Mouse (Mus musculus): Measurements from ENCODE around the gene Rgs7bp. TPM values are rescaled to one million over a fixed set of nuclear protein-coding genes. Genes with fewer than 3 reads are reported as not detected.

Rgs7bp gene
- total and polyA plus RNA-seq, 3 experiments = 1.1 to 4.9 (median 4.3) TPM

- WGBS = 51% methylated on average over 5 of the region's 5 CpGs
- no peaks in the 10 kb centered on the region for H3K36me3 ChIP-seq (ENCODE audit: control insufficient read depth, insufficient read depth, low read length)
- no peaks in the 10 kb centered on the region for H3K79me2 ChIP-seq (replicated peaks; ENCODE audit: control insufficient read depth, insufficient read depth, low read length)
- no peak overlapping the region for H3K4me3 ChIP-seq
- TF ChIP-seq POLR2A (IDR thresholded peaks at IDR 0.05; ENCODE audit: insufficient read depth, low read depth, low read length) (no peak), EP300 (IDR thresholded peaks at IDR 0.05; ENCODE audit: insufficient read depth, low read depth, low read length) (no peak), CTCF (IDR thresholded peaks at IDR 0.05) (no peak)
- no peak overlapping the region for H3K9ac ChIP-seq (ENCODE audit: low read depth, low read length)
- DNase-seq = no peak
- H3K27ac ChIP-seq = no peak overlapping the region
- intact Hi-C loops (cut with DNase I) = no loop called here
- H3K27me3 ChIP-seq (ENCODE audit: control insufficient read depth, insufficient read depth, low read length) = no peaks in the 10 kb centered on the region
- H3K4me1 ChIP-seq (ENCODE audit: control insufficient read depth, insufficient read depth, low read length) = peaks cover 2% of the 10 kb centered on the region; the same call in 1 of the 2 replicates
Measured at GRCm38 (mm10) chr13:105002132-105002830, 52.4 kb downstream of the Rgs7bp start.

DNA sequence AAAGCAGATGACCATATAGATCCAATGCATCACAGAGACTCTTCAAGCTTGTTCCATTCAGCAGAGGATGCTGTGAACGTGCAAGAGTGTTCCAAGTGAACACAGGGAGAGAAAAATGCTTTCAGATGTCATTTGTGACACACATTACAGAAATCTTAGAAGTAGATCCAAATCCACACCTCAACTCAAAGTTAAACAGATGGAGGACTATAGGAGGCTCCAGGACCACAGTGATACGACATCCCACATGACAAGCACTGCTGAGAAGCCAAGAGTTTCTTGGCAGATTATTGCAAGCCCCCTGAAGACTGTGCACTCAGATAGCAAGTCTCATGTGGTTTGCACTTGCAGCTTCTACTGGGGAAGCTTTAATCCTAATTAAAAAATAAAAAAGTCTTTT is 53.0 kb downstream of the Rgs7bp start:
- H3K9ac ChIP-seq (ENCODE audit: low read depth, low read length) = no peak overlapping the region
- no peaks in the 10 kb centered on the region for H3K79me2 ChIP-seq (replicated peaks; ENCODE audit: control insufficient read depth, insufficient read depth, low read length)
- no peaks in the 10 kb centered on the region for H3K27me3 ChIP-seq (ENCODE audit: control insufficient read depth, insufficient read depth, low read length)
- WGBS = 69% methylated on average over 2 of the region's 2 CpGs
- no peak for DNase-seq
- no peaks in the 10 kb centered on the region for H3K36me3 ChIP-seq (ENCODE audit: control insufficient read depth, insufficient read depth, low read length)
- no peak for TF ChIP-seq POLR2A (IDR thresholded peaks at IDR 0.05; ENCODE audit: insufficient read depth, low read depth, low read length)
- TF ChIP-seq CTCF (IDR thresholded peaks at IDR 0.05) = no peak
- no peak for TF ChIP-seq EP300 (IDR thresholded peaks at IDR 0.05; ENCODE audit: insufficient read depth, low read depth, low read length)
- H3K27ac ChIP-seq = no peak overlapping the region
- intact Hi-C loops (cut with DNase I) = no loop called here
- peaks cover 2% of the 10 kb centered on the region; the same call in 1 of the 2 replicates for H3K4me1 ChIP-seq (ENCODE audit: control insufficient read depth, insufficient read depth, low read length)
- no peak overlapping the region for H3K4me3 ChIP-seq

DNA sequence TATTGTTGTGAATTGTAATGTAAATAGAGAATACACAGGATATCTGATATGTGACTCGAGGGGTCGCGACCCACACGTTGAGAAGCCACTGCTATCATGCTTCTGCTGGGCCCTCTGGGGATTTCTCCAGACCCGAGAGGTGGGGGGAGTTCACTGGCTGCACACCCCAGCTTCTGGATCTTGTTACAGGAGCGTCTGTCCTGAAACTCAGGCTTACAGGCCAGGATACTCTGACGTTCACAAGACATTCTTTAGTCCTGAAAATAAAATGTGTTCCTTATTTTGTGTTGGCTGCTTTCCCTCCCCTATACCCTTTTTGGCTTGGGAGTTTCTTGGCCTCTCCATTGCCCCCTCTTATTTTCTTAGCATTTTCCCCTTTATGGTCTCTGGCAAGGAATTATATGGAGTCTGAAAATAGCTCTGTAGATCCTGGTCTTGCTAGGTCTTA is 65.9 kb downstream of the Rgs7bp start:
- H3K4me3 ChIP-seq = no peak overlapping the region
- H3K79me2 ChIP-seq (replicated peaks; ENCODE audit: control insufficient read depth, insufficient read depth, low read length) = no peaks in the 10 kb centered on the region
- no peaks in the 10 kb centered on the region for H3K27me3 ChIP-seq (ENCODE audit: control insufficient read depth, insufficient read depth, low read length)
- 52% methylated on average over 7 of the region's 7 CpGs for WGBS
- intact Hi-C loops (cut with DNase I) = no loop called here
- H3K9ac ChIP-seq (ENCODE audit: low read depth, low read length) = no peak overlapping the region
- no peaks in the 10 kb centered on the region for H3K4me1 ChIP-seq (ENCODE audit: control insufficient read depth, insufficient read depth, low read length)
- TF ChIP-seq CTCF (IDR thresholded peaks at IDR 0.05) (no peak), POLR2A (IDR thresholded peaks at IDR 0.05; ENCODE audit: insufficient read depth, low read depth, low read length) (no peak)
- no peaks in the 10 kb centered on the region for H3K36me3 ChIP-seq (ENCODE audit: control insufficient read depth, insufficient read depth, low read length)
- no peak for DNase-seq
- H3K27ac ChIP-seq = no peak overlapping the region

DNA sequence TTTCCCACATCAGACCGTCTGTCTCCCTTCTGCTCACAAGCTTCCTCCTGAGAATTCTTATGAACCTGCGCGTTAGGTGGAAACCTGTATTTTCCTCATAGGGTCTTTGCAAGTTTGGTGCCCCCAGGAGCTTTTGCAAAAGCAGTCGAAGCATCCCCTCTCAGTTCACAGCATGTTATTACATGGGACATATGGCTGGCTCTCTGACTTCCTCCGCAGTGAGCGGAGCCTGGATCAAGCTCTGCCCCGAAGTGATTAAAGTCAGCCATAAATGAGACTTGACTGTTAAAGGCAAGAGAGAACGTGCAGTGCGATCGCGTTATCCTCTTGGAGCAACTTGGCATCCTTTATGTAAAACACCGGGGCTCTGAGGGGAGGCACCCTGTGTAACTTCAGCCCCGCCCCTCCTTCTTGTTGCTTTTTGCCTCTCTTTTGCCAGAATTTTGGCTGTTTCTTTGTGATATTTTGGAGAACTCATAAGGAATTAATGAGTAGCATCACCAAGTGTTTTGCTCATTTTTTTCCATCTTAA is 66.7 kb downstream of the Rgs7bp start:
- no peak for DNase-seq
- no peak overlapping the region for H3K4me3 ChIP-seq
- WGBS = 84% methylated on average over 13 of the region's 13 CpGs

DNA sequence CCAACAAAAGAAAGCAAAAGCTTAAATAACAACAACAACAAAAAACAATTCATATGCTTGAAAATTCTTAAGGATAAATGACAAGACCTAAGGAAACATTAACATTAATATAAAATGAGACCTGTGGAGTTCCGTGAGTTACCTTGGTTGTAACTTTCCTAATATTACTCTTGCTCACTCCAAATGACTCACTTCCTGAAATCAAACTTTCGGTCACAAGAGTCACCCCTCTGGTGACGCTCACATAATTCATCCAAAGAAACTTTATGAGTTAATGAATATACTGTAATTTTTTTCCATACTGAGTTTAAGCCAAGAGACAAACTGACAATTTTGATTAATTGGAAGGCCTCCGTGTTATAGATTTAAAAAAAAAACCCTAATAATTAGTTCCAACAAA is 69.0 kb downstream of the Rgs7bp start:
- no peaks in the 10 kb centered on the region for H3K36me3 ChIP-seq (ENCODE audit: control insufficient read depth, insufficient read depth, low read length)
- no peak overlapping the region for H3K27ac ChIP-seq
- WGBS = 80% methylated on average over 4 of the region's 4 CpGs
- no peaks in the 10 kb centered on the region for H3K27me3 ChIP-seq (ENCODE audit: control insufficient read depth, insufficient read depth, low read length)
- TF ChIP-seq EP300 (IDR thresholded peaks at IDR 0.05; ENCODE audit: insufficient read depth, low read depth, low read length) (no peak), POLR2A (IDR thresholded peaks at IDR 0.05; ENCODE audit: insufficient read depth, low read depth, low read length) (no peak), CTCF (IDR thresholded peaks at IDR 0.05) (no peak)
- H3K79me2 ChIP-seq (replicated peaks; ENCODE audit: control insufficient read depth, insufficient read depth, low read length) = no peaks in the 10 kb centered on the region
- H3K4me1 ChIP-seq (ENCODE audit: control insufficient read depth, insufficient read depth, low read length) = no peaks in the 10 kb centered on the region
- no peak for DNase-seq
- no peak overlapping the region for H3K9ac ChIP-seq (ENCODE audit: low read depth, low read length)
- intact Hi-C loops (cut with DNase I) = no loop called here
- H3K4me3 ChIP-seq = no peak overlapping the region

More for the DNA sequence above, 66.7 kb downstream of the Rgs7bp start:
- H3K79me2 ChIP-seq (replicated peaks; ENCODE audit: control insufficient read depth, insufficient read depth, low read length) = no peaks in the 10 kb centered on the region
- no peaks in the 10 kb centered on the region for H3K4me1 ChIP-seq (ENCODE audit: control insufficient read depth, insufficient read depth, low read length)
- intact Hi-C loops (cut with DNase I) = no loop called here
- no peak overlapping the region for H3K9ac ChIP-seq (ENCODE audit: low read depth, low read length)
- no peaks in the 10 kb centered on the region for H3K27me3 ChIP-seq (ENCODE audit: control insufficient read depth, insufficient read depth, low read length)
- no peak overlapping the region for H3K27ac ChIP-seq
- TF ChIP-seq POLR2A (IDR thresholded peaks at IDR 0.05; ENCODE audit: insufficient read depth, low read depth, low read length) (no peak), CTCF (IDR thresholded peaks at IDR 0.05) (no peak), EP300 (IDR thresholded peaks at IDR 0.05; ENCODE audit: insufficient read depth, low read depth, low read length) (no peak)
- H3K36me3 ChIP-seq (ENCODE audit: control insufficient read depth, insufficient read depth, low read length) = no peaks in the 10 kb centered on the region

DNA sequence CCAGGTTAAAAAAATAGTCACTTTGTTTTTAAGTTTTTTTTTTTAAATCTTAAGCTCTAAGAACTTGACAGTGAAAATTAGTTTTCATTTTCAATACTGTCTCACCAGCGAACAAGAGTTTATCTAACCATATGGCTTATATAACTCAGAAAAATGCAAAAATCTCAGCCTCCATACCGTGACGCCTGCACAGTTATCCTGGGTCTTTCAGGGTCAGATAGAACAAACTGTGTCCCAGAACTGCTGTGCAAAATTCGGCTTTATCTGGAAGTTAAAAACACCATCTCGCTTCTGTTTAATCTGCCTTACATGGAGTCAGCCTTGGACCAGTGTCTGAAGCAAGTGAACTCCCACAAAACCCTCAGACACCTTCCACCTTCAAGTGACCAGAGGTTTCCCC is 70.7 kb downstream of the Rgs7bp start:
- H3K27ac ChIP-seq = no peak overlapping the region
- WGBS = 79% methylated on average over 5 of the region's 5 CpGs
- no peaks in the 10 kb centered on the region for H3K36me3 ChIP-seq (ENCODE audit: control insufficient read depth, insufficient read depth, low read length)
- no peak overlapping the region for H3K9ac ChIP-seq (ENCODE audit: low read depth, low read length)
- no peak for TF ChIP-seq POLR2A (IDR thresholded peaks at IDR 0.05; ENCODE audit: insufficient read depth, low read depth, low read length)
- TF ChIP-seq EP300 (IDR thresholded peaks at IDR 0.05; ENCODE audit: insufficient read depth, low read depth, low read length) = no peak
- TF ChIP-seq CTCF (IDR thresholded peaks at IDR 0.05) = no peak
- no peaks in the 10 kb centered on the region for H3K27me3 ChIP-seq (ENCODE audit: control insufficient read depth, insufficient read depth, low read length)
- no peak overlapping the region for H3K4me3 ChIP-seq
- no peaks in the 10 kb centered on the region for H3K79me2 ChIP-seq (replicated peaks; ENCODE audit: control insufficient read depth, insufficient read depth, low read length)
- DNase-seq = no peak
- intact Hi-C loops (cut with DNase I) = no loop called here
- no peaks in the 10 kb centered on the region for H3K4me1 ChIP-seq (ENCODE audit: control insufficient read depth, insufficient read depth, low read length)

Measured in heart, adult 2 months (tissue).